Mouse (Mus musculus) neural tube, embryonic 15.5 days (tissue): ENCODE results near the gene Tph1. TPM values are rescaled to one million over a fixed set of nuclear protein-coding genes. Genes with fewer than 3 reads are reported as not detected.

Experiments
- ATAC-seq: fragments of 200-750 bp; cut with Nextera tagmentation; 2 replicates; pipeline ENCODE4 v1.8.0; 2017; ENCODE audit warnings: mild to moderate bottlenecking, moderate TSS enrichment, moderate library complexity; ENCODE audit not compliant: low FRiP score
- H3K27ac ChIP-seq: fragments of 300-500 bp; sonication (generic); replicated peaks from 2 replicates; pipeline ENCODE4 v1.5.1; 2015; ENCODE audit warnings: mild to moderate bottlenecking, inconsistent platforms
- H3K27me3 ChIP-seq: fragments of 300-500 bp; sonication (generic); replicated peaks from 2 replicates; pipeline ENCODE4 v1.6.1; 2015; ENCODE audit warnings: inconsistent platforms
- H3K36me3 ChIP-seq: fragments of 300-500 bp; sonication (generic); 2 replicates; pipeline ENCODE4 v1.6.1; 2015; ENCODE audit warnings: inconsistent platforms
- H3K4me1 ChIP-seq: fragments of 300-500 bp; sonication (generic); 2 replicates; pipeline ENCODE4 v1.6.1; 2015; ENCODE audit warnings: inconsistent platforms
- H3K4me2 ChIP-seq: fragments of 300-500 bp; sonication (generic); 2 replicates; pipeline ENCODE4 v1.6.1; 2015; ENCODE audit warnings: inconsistent platforms, mild to moderate bottlenecking, moderate library complexity
- H3K4me3 ChIP-seq: fragments of 300-500 bp; sonication (generic); replicated peaks from 2 replicates; pipeline ENCODE4 v1.5.1; 2015; ENCODE audit warnings: mild to moderate bottlenecking, inconsistent platforms
- H3K9ac ChIP-seq: fragments of 300-500 bp; sonication (generic); replicated peaks from 2 replicates; pipeline ENCODE4 v1.6.1; 2015; ENCODE audit warnings: mild to moderate bottlenecking, inconsistent platforms
- H3K9me3 ChIP-seq: fragments of 300-500 bp; sonication (generic); replicated peaks from 2 replicates; pipeline ENCODE4 v1.6.1; 2016; ENCODE audit warnings: inconsistent platforms
- WGBS: fragments of 180-500 bp; shearing (Covaris S2); methylation state at CpG from one replicate; pipeline ENCODE4 v1.1.7; 2015; ENCODE audit warnings: mixed read lengths; 5-methylcytosine and 5-hydroxymethylcytosine counted together
- polyA plus RNA-seq: library from polyadenylated mRNA; unstranded; fragments of >200 nt; fragmentation: Nextera tagmentation; extraction: Ambion mirVana; gene quantifications from 2 replicates; pipeline ENCODE4 v1.2.1, GENCODE M21; 2015

The Tph1 gene
- polyA plus RNA-seq, 1 experiment from 2014 or later = not detected

GRCm38 (mm10) chr7:46643172-46643571 is 29.2 kb downstream of the Tph1 start:
- WGBS = 84% methylated on average over 1 of the region's 1 CpGs

GRCm38 (mm10) chr7:46640062-46640461 is 32.3 kb downstream of the Tph1 start:
- 0 out of 2 replicates have a peak, but pooled peaks cover 2% of the 10 kb centered on the region for H3K27me3 ChIP-seq
- peaks cover 30% of the 10 kb centered on the region for H3K4me1 ChIP-seq
- peak; percentile 52 for ATAC-seq
- peak overlapping the region; percentile 72 for H3K9ac ChIP-seq
- H3K9me3 ChIP-seq = no peaks in the 10 kb centered on the region
- peak overlapping the region; percentile 92 for H3K4me2 ChIP-seq
- peak overlapping the region; percentile 83 for H3K27ac ChIP-seq
- H3K36me3 ChIP-seq = 0 out of 2 replicates have a peak, but pooled peaks cover 4% of the 10 kb centered on the region
- WGBS = 12% methylated on average over 17 of the region's 17 CpGs
- peak overlapping the region; percentile 64 for H3K4me3 ChIP-seq

More at GRCm38 (mm10) chr7:46643172-46643571, 29.2 kb downstream of the Tph1 start:
- Histone ChIP-seq H3K36me3 (no peaks in the 10 kb centered on the region), H3K27me3 (peaks cover 6% of the 10 kb centered on the region; the same call in 1 of the 2 replicates), H3K27ac (no peak overlapping the region), H3K4me3 (no peak overlapping the region), H3K9ac (no peak overlapping the region), H3K9me3 (no peaks in the 10 kb centered on the region), H3K4me1 (peaks cover 13% of the 10 kb centered on the region), H3K4me2 (no peak overlapping the region)
- no peak for ATAC-seq

- 1% methylated on average over 30 of the region's 30 CpGs for WGBS
- H3K9me3 ChIP-seq = no peaks in the 10 kb centered on the region
- ATAC-seq = peak; percentile 95
These were observed 32.7 kb downstream of the Tph1 start, which contains the start of gene Sergef for GRCm38 (mm10) chr7:46639692-46640031. Sergef (minus strand) TSS chr7:46639807.

GRCm38 (mm10) chr7:46638889-46639691 is 33.2 kb downstream of the Tph1 start:
- Histone ChIP-seq H3K27ac (peak overlapping the region; percentile 83), H3K36me3 (0 out of 2 replicates have a peak, but pooled peaks cover 10% of the 10 kb centered on the region), H3K4me2 (peak overlapping the region; percentile 92), H3K9ac (peak overlapping the region; percentile 72), H3K9me3 (no peaks in the 10 kb centered on the region), H3K27me3 (0 out of 2 replicates have a peak, but pooled peaks cover 2% of the 10 kb centered on the region), H3K4me1 (peaks cover 30% of the 10 kb centered on the region), H3K4me3 (peak overlapping the region; percentile 64)
- WGBS = 6% methylated on average over 31 of the region's 32 CpGs
- peak; percentile 56 for ATAC-seq

More at GRCm38 (mm10) chr7:46639692-46640031, 32.7 kb downstream of the Tph1 start, which contains the start of gene Sergef:
- Histone ChIP-seq H3K9ac (peak within 1 kb of the TSS; percentile 72), H3K4me3 (peak within 1 kb of the TSS; percentile 64), H3K36me3 (0 out of 2 replicates have a peak, but pooled peaks cover 7% of the 10 kb centered on the region), H3K4me1 (peaks cover 30% of the 10 kb centered on the region), H3K27me3 (0 out of 2 replicates have a peak, but pooled peaks cover 2% of the 10 kb centered on the region), H3K27ac (peak within 1 kb of the TSS; percentile 83), H3K4me2 (peak within 1 kb of the TSS; percentile 92)

- ATAC-seq = no peak
- Histone ChIP-seq H3K9ac (no peak overlapping the region), H3K4me3 (no peak overlapping the region), H3K4me2 (no peak overlapping the region), H3K27ac (no peak overlapping the region), H3K4me1 (no peaks in the 10 kb centered on the region), H3K36me3 (peaks cover 42% of the 10 kb centered on the region), H3K27me3 (no peaks in the 10 kb centered on the region), H3K9me3 (no peaks in the 10 kb centered on the region)
- WGBS = 29% methylated on average over 8 of the region's 8 CpGs
These were observed 43.9 kb downstream of the Tph1 start for GRCm38 (mm10) chr7:46628375-46628975.

- no peak overlapping the region for H3K4me2 ChIP-seq
- no peaks in the 10 kb centered on the region for H3K27me3 ChIP-seq
- no peak overlapping the region for H3K9ac ChIP-seq
- no peak overlapping the region for H3K4me3 ChIP-seq
- WGBS = 58% methylated on average over 2 of the region's 3 CpGs
- peaks cover 44% of the 10 kb centered on the region for H3K36me3 ChIP-seq
- no peak overlapping the region for H3K27ac ChIP-seq
- H3K9me3 ChIP-seq = no peaks in the 10 kb centered on the region
- H3K4me1 ChIP-seq = no peaks in the 10 kb centered on the region
- ATAC-seq = no peak
These were observed 48.4 kb downstream of the Tph1 start for GRCm38 (mm10) chr7:46623979-46624378.

GRCm38 (mm10) chr7:46618416-46619110 is 53.8 kb downstream of the Tph1 start:
- Histone ChIP-seq H3K4me3 (no peak overlapping the region), H3K9me3 (no peaks in the 10 kb centered on the region), H3K9ac (no peak overlapping the region), H3K4me1 (no peaks in the 10 kb centered on the region), H3K27me3 (no peaks in the 10 kb centered on the region), H3K4me2 (no peak overlapping the region), H3K27ac (no peak overlapping the region), H3K36me3 (peaks cover 59% of the 10 kb centered on the region)
- ATAC-seq = no peak
- 94% methylated on average over 23 of the region's 23 CpGs for WGBS

- Histone ChIP-seq H3K4me3 (no peak overlapping the region), H3K9ac (no peak overlapping the region), H3K27me3 (no peaks in the 10 kb centered on the region), H3K4me2 (no peak overlapping the region), H3K4me1 (no peaks in the 10 kb centered on the region), H3K27ac (no peak overlapping the region), H3K36me3 (peaks cover 68% of the 10 kb centered on the region), H3K9me3 (no peaks in the 10 kb centered on the region)
- ATAC-seq = no peak
- WGBS = 86% methylated on average over 7 of the region's 7 CpGs
These were observed 55.8 kb downstream of the Tph1 start for GRCm38 (mm10) chr7:46616429-46617005.

GRCm38 (mm10) chr7:46615256-46615977 is 56.9 kb downstream of the Tph1 start:
- 71% methylated on average over 5 of the region's 5 CpGs for WGBS
- Histone ChIP-seq H3K9me3 (no peaks in the 10 kb centered on the region), H3K27ac (no peak overlapping the region), H3K36me3 (peaks cover 65% of the 10 kb centered on the region), H3K4me1 (no peaks in the 10 kb centered on the region), H3K9ac (no peak overlapping the region), H3K4me3 (no peak overlapping the region), H3K27me3 (no peaks in the 10 kb centered on the region), H3K4me2 (no peak overlapping the region)
- ATAC-seq = no peak

- Histone ChIP-seq H3K9ac (no peak overlapping the region), H3K4me1 (no peaks in the 10 kb centered on the region), H3K9me3 (no peaks in the 10 kb centered on the region), H3K27me3 (no peaks in the 10 kb centered on the region), H3K4me3 (no peak overlapping the region), H3K36me3 (peaks cover 62% of the 10 kb centered on the region), H3K27ac (no peak overlapping the region), H3K4me2 (no peak overlapping the region)
- no peak for ATAC-seq
- 94% methylated on average over 12 of the region's 12 CpGs for WGBS
These were observed 58.1 kb downstream of the Tph1 start for GRCm38 (mm10) chr7:46614263-46614662.

GRCm38 (mm10) chr7:46613091-46613490 is 59.2 kb downstream of the Tph1 start:
- Histone ChIP-seq H3K27me3 (no peaks in the 10 kb centered on the region), H3K9ac (no peak overlapping the region), H3K4me1 (no peaks in the 10 kb centered on the region), H3K4me3 (no peak overlapping the region), H3K36me3 (peaks cover 53% of the 10 kb centered on the region), H3K4me2 (no peak overlapping the region), H3K9me3 (no peaks in the 10 kb centered on the region), H3K27ac (no peak overlapping the region)
- no peak for ATAC-seq
- 79% methylated on average over 10 of the region's 10 CpGs for WGBS
